ENCODE assay signal across 11 mouse cellular contexts in genomic region chr17:63802846-63803245, GRCm38 (mm10).
"Had no signal": no experiment of that assay in that cellular context is flagged by ENCODE, and none has a peak within 500 bp of the region (broad histone marks: within the 10 kb centered on the region; RNA-seq: fewer than 3 reads in every experiment).

No protein-coding gene starts in this region.

- H3K4me3 ChIP-seq: heart, embryonic 12.5 days; hindbrain, embryonic 10.5 days; hindbrain, embryonic 12.5 days; intestine, embryonic 15.5 days; layer of hippocampus, adult 2 months; left cerebral cortex, adult 2 months; limb, embryonic 13.5 days; limb, embryonic 15.5 days; liver, embryonic 12.5 days had no signal

- H3K27me3 ChIP-seq: heart, embryonic 12.5 days; hindbrain, embryonic 12.5 days; intestine, embryonic 15.5 days; limb, embryonic 13.5 days; limb, embryonic 15.5 days; liver, embryonic 12.5 days had no signal

- H3K36me3 ChIP-seq: heart, embryonic 12.5 days; hindbrain, embryonic 10.5 days; hindbrain, embryonic 12.5 days; intestine, embryonic 15.5 days; limb, embryonic 13.5 days; limb, embryonic 15.5 days; liver, embryonic 12.5 days had no signal

- H3K9me3 ChIP-seq: heart, embryonic 12.5 days; hindbrain, embryonic 10.5 days; hindbrain, embryonic 12.5 days; intestine, embryonic 15.5 days; limb, embryonic 13.5 days; limb, embryonic 15.5 days; liver, embryonic 12.5 days had no signal

- H3K27ac ChIP-seq: hindbrain, embryonic 10.5 days; hindbrain, embryonic 12.5 days; hindbrain, embryonic 14.5 days; intestine, embryonic 15.5 days; layer of hippocampus, adult 2 months; left cerebral cortex, adult 2 months; limb, embryonic 13.5 days; limb, embryonic 15.5 days; liver, embryonic 12.5 days; liver, embryonic 14.5 days had no signal

- H3K4me1 ChIP-seq: heart, embryonic 12.5 days; hindbrain, embryonic 12.5 days; intestine, embryonic 15.5 days; limb, embryonic 13.5 days; limb, embryonic 15.5 days; liver, embryonic 12.5 days had no signal
